Mouse (Mus musculus): ENCODE results near the gene Myo10. TPM values are rescaled to one million over a fixed set of nuclear protein-coding genes. Genes with fewer than 3 reads are reported as not detected.

Myo10 gene
- polyA plus RNA-seq, 1 experiment from 2014 or later, result 23.9 TPM

GRCm38 (mm10) chr15:25637727-25638126 lies 15.4 kb downstream of the Myo10 start:
- Histone ChIP-seq H3K4me3 (replicated peaks) (no peak overlapping the region), H3K9me3 (no peaks in the 10 kb centered on the region), H3K36me3 (no peaks in the 10 kb centered on the region), H3K9ac (no peak overlapping the region), H3K27ac (peak overlapping the region; percentile 59), H3K4me1 (replicated peaks) (peaks cover 40% of the 10 kb centered on the region), H3K4me2 (replicated peaks) (no peak overlapping the region), H3K27me3 (replicated peaks) (no peaks in the 10 kb centered on the region)
- 35% methylated on average over 9 of the region's 9 CpGs for WGBS
- peak; percentile 74 for ATAC-seq

GRCm38 (mm10) chr15:25639217-25639616 lies 16.9 kb downstream of the Myo10 start:
- WGBS, result 84% methylated on average over 5 of the region's 5 CpGs
- Histone ChIP-seq H3K4me2 (replicated peaks) (no peak overlapping the region), H3K36me3 (no peaks in the 10 kb centered on the region), H3K9me3 (no peaks in the 10 kb centered on the region), H3K27ac (no peak overlapping the region), H3K27me3 (replicated peaks) (no peaks in the 10 kb centered on the region), H3K9ac (no peak overlapping the region), H3K4me3 (replicated peaks) (no peak overlapping the region), H3K4me1 (replicated peaks) (peaks cover 41% of the 10 kb centered on the region)
- no peak for ATAC-seq

GRCm38 (mm10) chr15:25640840-25641752 lies 18.8 kb downstream of the Myo10 start:
- Histone ChIP-seq H3K4me1 (replicated peaks) (peaks cover 44% of the 10 kb centered on the region), H3K4me2 (replicated peaks) (no peak overlapping the region), H3K9ac (no peak overlapping the region), H3K4me3 (replicated peaks) (no peak overlapping the region), H3K27ac (no peak overlapping the region), H3K36me3 (no peaks in the 10 kb centered on the region), H3K9me3 (no peaks in the 10 kb centered on the region), H3K27me3 (replicated peaks) (no peaks in the 10 kb centered on the region)
- WGBS, result 65% methylated on average over 12 of the region's 12 CpGs
- ATAC-seq, result no peak

GRCm38 (mm10) chr15:25642214-25643058 lies 20.1 kb downstream of the Myo10 start:
- H3K9ac ChIP-seq, result no peak overlapping the region
- 26% methylated on average over 9 of the region's 9 CpGs for WGBS
- no peak overlapping the region for H3K4me3 ChIP-seq (replicated peaks)
- no peaks in the 10 kb centered on the region for H3K27me3 ChIP-seq (replicated peaks)
- H3K36me3 ChIP-seq, result no peaks in the 10 kb centered on the region
- H3K4me2 ChIP-seq (replicated peaks), result peak overlapping the region; percentile 2; the same call in 1 of the 2 replicates
- H3K27ac ChIP-seq, result peak overlapping the region; percentile 48; the same call in 1 of the 2 replicates
- no peaks in the 10 kb centered on the region for H3K9me3 ChIP-seq
- peaks cover 41% of the 10 kb centered on the region for H3K4me1 ChIP-seq (replicated peaks)
- no peak for ATAC-seq

- Histone ChIP-seq H3K4me1 (replicated peaks) (peaks cover 38% of the 10 kb centered on the region), H3K9ac (no peak overlapping the region)
- ATAC-seq, result no peak
These were observed 23.5 kb downstream of the Myo10 start for GRCm38 (mm10) chr15:25645862-25646261.

GRCm38 (mm10) chr15:25648287-25648686 lies 26.0 kb downstream of the Myo10 start:
- H3K27ac ChIP-seq, result no peak overlapping the region
- 92% methylated on average over 2 of the region's 2 CpGs for WGBS

More at GRCm38 (mm10) chr15:25645862-25646261, 23.5 kb downstream of the Myo10 start:
- Histone ChIP-seq H3K27me3 (replicated peaks) (no peaks in the 10 kb centered on the region), H3K9me3 (no peaks in the 10 kb centered on the region), H3K27ac (no peak overlapping the region), H3K36me3 (no peaks in the 10 kb centered on the region), H3K4me3 (replicated peaks) (no peak overlapping the region), H3K4me2 (replicated peaks) (no peak overlapping the region)
- WGBS, result 76% methylated on average over 4 of the region's 4 CpGs

GRCm38 (mm10) chr15:25650371-25650770 lies 28.0 kb downstream of the Myo10 start:
- H3K36me3 ChIP-seq, result no peaks in the 10 kb centered on the region
- peaks cover 28% of the 10 kb centered on the region for H3K4me1 ChIP-seq (replicated peaks)
- ATAC-seq, result peak; percentile 86
- no peak overlapping the region for H3K9ac ChIP-seq
- no peak overlapping the region for H3K27ac ChIP-seq
- H3K27me3 ChIP-seq (replicated peaks), result no peaks in the 10 kb centered on the region
- WGBS, result 40% methylated on average over 5 of the region's 5 CpGs
- no peaks in the 10 kb centered on the region for H3K9me3 ChIP-seq
- no peak overlapping the region; the same call in 1 of the 2 replicates for H3K4me2 ChIP-seq (replicated peaks)
- no peak overlapping the region for H3K4me3 ChIP-seq (replicated peaks)

More at GRCm38 (mm10) chr15:25648287-25648686, 26.0 kb downstream of the Myo10 start:
- no peaks in the 10 kb centered on the region for H3K9me3 ChIP-seq
- H3K4me2 ChIP-seq (replicated peaks), result no peak overlapping the region
- H3K27me3 ChIP-seq (replicated peaks), result no peaks in the 10 kb centered on the region
- H3K4me3 ChIP-seq (replicated peaks), result no peak overlapping the region
- peaks cover 27% of the 10 kb centered on the region for H3K4me1 ChIP-seq (replicated peaks)
- H3K36me3 ChIP-seq, result no peaks in the 10 kb centered on the region
- ATAC-seq, result no peak
- no peak overlapping the region for H3K9ac ChIP-seq

- WGBS, result 64% methylated on average over 7 of the region's 7 CpGs
- no peak overlapping the region for H3K9ac ChIP-seq
- H3K4me1 ChIP-seq (replicated peaks), result peaks cover 21% of the 10 kb centered on the region
- no peak overlapping the region for H3K4me2 ChIP-seq (replicated peaks)
- H3K27ac ChIP-seq, result no peak overlapping the region
- no peaks in the 10 kb centered on the region for H3K36me3 ChIP-seq
- H3K27me3 ChIP-seq (replicated peaks), result no peaks in the 10 kb centered on the region
- no peaks in the 10 kb centered on the region for H3K9me3 ChIP-seq
- H3K4me3 ChIP-seq (replicated peaks), result no peak overlapping the region
- ATAC-seq, result no peak
These were observed 29.5 kb downstream of the Myo10 start for GRCm38 (mm10) chr15:25651820-25652219.

- no peak overlapping the region for H3K9ac ChIP-seq
- peaks cover 21% of the 10 kb centered on the region for H3K4me1 ChIP-seq (replicated peaks)
- H3K9me3 ChIP-seq, result no peaks in the 10 kb centered on the region
- 61% methylated on average over 5 of the region's 5 CpGs for WGBS
- H3K27ac ChIP-seq, result 0 out of 2 replicates have a peak overlapping the region, but pooled peaks have one; percentile 2
- H3K27me3 ChIP-seq (replicated peaks), result no peaks in the 10 kb centered on the region
- no peak overlapping the region for H3K4me3 ChIP-seq (replicated peaks)
- H3K36me3 ChIP-seq, result no peaks in the 10 kb centered on the region
- ATAC-seq, result no peak
- H3K4me2 ChIP-seq (replicated peaks), result no peak overlapping the region
These were observed 30.0 kb downstream of the Myo10 start for GRCm38 (mm10) chr15:25652368-25652767.

- Histone ChIP-seq H3K4me2 (replicated peaks) (no peak overlapping the region), H3K9me3 (no peaks in the 10 kb centered on the region), H3K27me3 (replicated peaks) (no peaks in the 10 kb centered on the region), H3K9ac (no peak overlapping the region), H3K27ac (no peak overlapping the region), H3K36me3 (no peaks in the 10 kb centered on the region), H3K4me1 (replicated peaks) (peaks cover 21% of the 10 kb centered on the region), H3K4me3 (replicated peaks) (no peak overlapping the region)
- 66% methylated on average over 6 of the region's 6 CpGs for WGBS
- ATAC-seq, result no peak
These were observed 30.6 kb downstream of the Myo10 start for GRCm38 (mm10) chr15:25652933-25653332.

- Histone ChIP-seq H3K4me2 (replicated peaks) (no peak overlapping the region), H3K9ac (no peak overlapping the region), H3K9me3 (no peaks in the 10 kb centered on the region), H3K36me3 (no peaks in the 10 kb centered on the region), H3K27me3 (replicated peaks) (no peaks in the 10 kb centered on the region), H3K4me1 (replicated peaks) (peaks cover 21% of the 10 kb centered on the region), H3K4me3 (replicated peaks) (no peak overlapping the region), H3K27ac (no peak overlapping the region)
- 72% methylated on average over 5 of the region's 5 CpGs for WGBS
- no peak for ATAC-seq
These were observed 31.4 kb downstream of the Myo10 start for GRCm38 (mm10) chr15:25653680-25654079.

All from intestine, embryonic 15.5 days (tissue).